In genomic region chr17:26933885-26934827, GRCm38 (mm10) we compare ENCODE assay signal across 9 mouse cellular contexts. TPM values are rescaled to one million over a fixed set of nuclear protein-coding genes. Genes with fewer than 3 reads are reported as not detected.
DNase-seq lines count a peak whose midpoint lies in the region; ATAC-seq lines count a peak whose summit lies in the region.
"Had no signal": no experiment of that assay in that cellular context is flagged by ENCODE, and none has a peak within 500 bp of the region (broad histone marks: within the 10 kb centered on the region; RNA-seq: fewer than 3 reads in every experiment).

No protein-coding gene starts in this region.

- 78% methylated on average over 16 of the region's 16 CpGs for WGBS in heart, embryonic 14.5 days
- 85% methylated on average over 16 of the region's 16 CpGs for WGBS in hindbrain, embryonic 10.5 days
- WGBS in macrophage (ENCODE audit: missing documents) = 81% methylated on average over 15 of the region's 16 CpGs

- intact Hi-C loops in heart, postnatal 10 days (cut with DNase I) = loop anchor here (5.0 kb wide), 1 partner anchor 93 kb away; the partner anchor contains the start of gene Bak1

- H3K27ac ChIP-seq in heart, embryonic 14.5 days (replicated peaks in 1 of 2; ENCODE audit: control insufficient read depth in 1 of 2, insufficient read depth in 1 of 2, low read depth in 2 of 2, low read length in 2 of 2) = no peak overlapping the region
- H3K27ac ChIP-seq in brown adipose tissue, adult 24 weeks (replicated peaks; ENCODE audit: low read depth, low read length) = 0 out of 2 replicates have a peak overlapping the region, but pooled peaks have one; percentile 81
- H3K27ac ChIP-seq in hindbrain, embryonic 10.5 days = 0 out of 2 replicates have a peak overlapping the region, but pooled peaks have one; percentile 90
- H3K27ac ChIP-seq in macrophage = no peak overlapping the region

- no peak for ATAC-seq in heart, embryonic 14.5 days (ENCODE audit: insufficient number of reproducible peaks, insufficient read depth, low FRiP score, low read depth)

- peaks cover 35% of the 10 kb centered on the region for H3K79me2 ChIP-seq in macrophage (ENCODE audit: inconsistent target)

- H3K9me3 ChIP-seq in heart, embryonic 14.5 days (ENCODE audit: control insufficient read depth, low read length) = no peaks in the 10 kb centered on the region
- no peaks in the 10 kb centered on the region for H3K9me3 ChIP-seq in hindbrain, embryonic 10.5 days

- H3K9ac ChIP-seq in heart, embryonic 14.5 days (ENCODE audit: low read length) = peak overlapping the region; percentile 83

- no peaks in the 10 kb centered on the region for H3K27me3 ChIP-seq in heart, embryonic 14.5 days (ENCODE audit: control insufficient read depth, insufficient read depth, low read length)
- H3K27me3 ChIP-seq in hindbrain, embryonic 10.5 days (ENCODE audit: insufficient read depth, poor library complexity, severe bottlenecking) = no peaks in the 10 kb centered on the region

- peaks cover 58% of the 10 kb centered on the region for H3K36me3 ChIP-seq in heart, embryonic 14.5 days (ENCODE audit: control insufficient read depth, insufficient read depth, low read length)
- peaks cover 65% of the 10 kb centered on the region for H3K36me3 ChIP-seq in hindbrain, embryonic 10.5 days
- H3K36me3 ChIP-seq in macrophage (ENCODE audit: inconsistent target) = peaks cover 8% of the 10 kb centered on the region; the same call in 1 of the 2 replicates

- DNase-seq in heart, postnatal 10 days = no peak
- no peak for DNase-seq in hindbrain, embryonic 10.5 days (ENCODE audit: low spot score)
- DNase-seq in spleen, postnatal 14 days (ENCODE audit: low spot score in 2 of 2) = no peak
- no peak for DNase-seq in urinary bladder, postnatal 25 days (ENCODE audit: low spot score)
- no peak for DNase-seq in urinary bladder, adult 18-20 months (ENCODE audit: low spot score in 2 of 2)
- DNase-seq: thymus, postnatal 14 days had no signal

- peaks cover 8 to 20% of the 10 kb centered on the region in 2 experiments; a peak in 3 of 4 replicates for H3K4me1 ChIP-seq in heart, embryonic 14.5 days (ENCODE audit: control insufficient read depth in 2 of 2, insufficient read depth in 2 of 2, low read length in 2 of 2)
- H3K4me1 ChIP-seq in brown adipose tissue, adult 24 weeks (ENCODE audit: control insufficient read depth, insufficient read depth, insufficient read length, low read length) = peaks cover 2% of the 10 kb centered on the region; the same call in 1 of the 2 replicates
- H3K4me1 ChIP-seq in hindbrain, embryonic 10.5 days (replicated peaks) = peaks cover 46% of the 10 kb centered on the region

- peak overlapping the region; percentile 86 for H3K4me2 ChIP-seq in heart, embryonic 14.5 days (ENCODE audit: low read length)

- H3K4me3 ChIP-seq in heart, embryonic 14.5 days (ENCODE audit: control insufficient read depth in 1 of 2, insufficient read depth in 1 of 2, low read depth in 1 of 2, low read length in 2 of 2) = peak overlapping the region; percentile 57; a peak in 3 of 4 replicates
- H3K4me3 ChIP-seq in brown adipose tissue, adult 24 weeks (ENCODE audit: insufficient read depth, low read depth, low read length) = peak overlapping the region; percentile 98
- H3K4me3 ChIP-seq in hindbrain, embryonic 10.5 days = peak overlapping the region; percentile 71
- peak overlapping the region; percentile 62 for H3K4me3 ChIP-seq in macrophage (ENCODE audit: inconsistent target)

RNA-seq across cellular contexts. Expression of gene Phf1, which starts 1.3 kb away (rescaled TPM):
- 5.2 and 8.0 TPM in 2 replicates for polyA plus RNA-seq in heart, embryonic 14.5 days (2014; fragmentation: Nextera tagmentation; extraction: Ambion mirVana)
- 10 to 100 TPM; 10.1 to 12.4 TPM for total RNA-seq in heart, postnatal 10 days (2021)
- polyA plus RNA-seq in brown adipose tissue, adult 24 weeks (2012; ENCODE audit: insufficient read depth, insufficient read length, missing spikeins) = 13.1 and 15.7 TPM in 2 replicates
- 4.5 and 8.2 TPM in 2 replicates for polyA plus RNA-seq in hindbrain, embryonic 10.5 days (2016; fragmentation: Nextera tagmentation; extraction: Ambion mirVana)
- total RNA-seq in macrophage (2018; cell fraction: chromatin; rRNA removed) = 10 to 100 TPM; 24.9 to 99.8 (median 44.7) TPM
- total RNA-seq in macrophage (2018; cell fraction: cytosol; rRNA removed) = 10 to 100 TPM in 10 of 26 experiments, 1 to 10 TPM in 16; 6.5 to 12.8 (median 9.1) TPM
- total RNA-seq in macrophage (2018; cell fraction: nucleus; rRNA removed) = 10 to 100 TPM; 13.6 to 53.0 (median 27.4) TPM
- polyA plus RNA-seq in macrophage (2018) = 5.3 to 13.1 TPM (median 7.6 TPM) in 3 replicates

RNA-seq across cellular contexts. Expression of gene Cuta, which starts 5.2 kb away (rescaled TPM):
- 156 and 173 TPM in 2 replicates for polyA plus RNA-seq in heart, embryonic 14.5 days (2014; fragmentation: Nextera tagmentation; extraction: Ambion mirVana)
- total RNA-seq in heart, postnatal 10 days (2021) = 100 to 1,000 TPM; 102 to 105 TPM
- 142 and 151 TPM in 2 replicates for polyA plus RNA-seq in brown adipose tissue, adult 24 weeks (2012; ENCODE audit: insufficient read depth, insufficient read length, missing spikeins)
- 186 and 189 TPM in 2 replicates for polyA plus RNA-seq in hindbrain, embryonic 10.5 days (2016; fragmentation: Nextera tagmentation; extraction: Ambion mirVana)
- 10 to 100 TPM in 16 of 26 experiments, 1 to 10 TPM in 10; 4.2 to 40.7 (median 14.2) TPM for total RNA-seq in macrophage (2018; cell fraction: chromatin; rRNA removed)
- 100 to 1,000 TPM in 9 of 26 experiments, 10 to 100 TPM in 17; 80.8 to 134 (median 92.3) TPM for total RNA-seq in macrophage (2018; cell fraction: cytosol; rRNA removed)
- 10 to 100 TPM; 14.2 to 93.0 (median 41.5) TPM for total RNA-seq in macrophage (2018; cell fraction: nucleus; rRNA removed)
- 40.7 to 118 TPM (median 91.4 TPM) in 3 replicates for polyA plus RNA-seq in macrophage (2018)

RNA-seq across cellular contexts. Expression of gene Syngap1, which starts 6.9 kb away (rescaled TPM):
- polyA plus RNA-seq in heart, embryonic 14.5 days (2014; fragmentation: Nextera tagmentation; extraction: Ambion mirVana) = 1.5 TPM in 2 replicates
- 10 to 100 TPM in 1 of 2 experiments, 1 to 10 TPM in 1; 9.3 to 10.8 TPM for total RNA-seq in heart, postnatal 10 days (2021)
- 1.1 and 1.6 TPM in 2 replicates for polyA plus RNA-seq in brown adipose tissue, adult 24 weeks (2012; ENCODE audit: insufficient read depth, insufficient read length, missing spikeins)
- 2.0 TPM in 2 replicates for polyA plus RNA-seq in hindbrain, embryonic 10.5 days (2016; fragmentation: Nextera tagmentation; extraction: Ambion mirVana)
- 1 to 10 TPM; 1.8 to 8.5 (median 5.6) TPM for total RNA-seq in macrophage (2018; cell fraction: chromatin; rRNA removed)
- total RNA-seq in macrophage (2018; cell fraction: cytosol; rRNA removed) = 1 to 10 TPM in 5 of 26 experiments, under 1 TPM in 21; 0.39 to 1.7 (median 0.73) TPM
- 1 to 10 TPM in 25 of 26 experiments, under 1 TPM in 1; 0.58 to 6.1 (median 3.0) TPM for total RNA-seq in macrophage (2018; cell fraction: nucleus; rRNA removed)
- 0.32 to 1.8 TPM (median 0.85 TPM) in 3 replicates for polyA plus RNA-seq in macrophage (2018)

RNA-seq across cellular contexts. Expression of gene Kifc5b, which starts 17.3 kb away (rescaled TPM):
- 4.2 and 5.0 TPM in 2 replicates for polyA plus RNA-seq in heart, embryonic 14.5 days (2014; fragmentation: Nextera tagmentation; extraction: Ambion mirVana)
- total RNA-seq in heart, postnatal 10 days (2021) = 1 to 10 TPM; 3.9 to 4.1 TPM
- polyA plus RNA-seq in brown adipose tissue, adult 24 weeks (2012; ENCODE audit: insufficient read depth, insufficient read length, missing spikeins) = not detected in 2 replicates
- polyA plus RNA-seq in hindbrain, embryonic 10.5 days (2016; fragmentation: Nextera tagmentation; extraction: Ambion mirVana) = 9.2 and 12.0 TPM in 2 replicates
- total RNA-seq in macrophage (2018; cell fraction: chromatin; rRNA removed) = 10 to 100 TPM in 5 of 26 experiments, 1 to 10 TPM in 19, under 1 TPM in 2; 0.55 to 24.8 (median 4.0) TPM
- 1 to 10 TPM in 10 of 26 experiments, under 1 TPM in 16; 0.10 to 1.6 (median 0.82) TPM for total RNA-seq in macrophage (2018; cell fraction: cytosol; rRNA removed)
- 10 to 100 TPM in 1 of 26 experiments, 1 to 10 TPM in 18, under 1 TPM in 7; 0.63 to 12.7 (median 2.0) TPM for total RNA-seq in macrophage (2018; cell fraction: nucleus; rRNA removed)
- 0.69 to 1.8 TPM (median 0.74 TPM) in 3 replicates for polyA plus RNA-seq in macrophage (2018)

RNA-seq across cellular contexts. Expression of gene Zbtb9, which starts 38.8 kb away (rescaled TPM):
- 6.8 TPM in 2 replicates for polyA plus RNA-seq in heart, embryonic 14.5 days (2014; fragmentation: Nextera tagmentation; extraction: Ambion mirVana)
- total RNA-seq in heart, postnatal 10 days (2021) = 1 to 10 TPM; 2.7 to 4.9 TPM
- 2.4 and 3.0 TPM in 2 replicates for polyA plus RNA-seq in brown adipose tissue, adult 24 weeks (2012; ENCODE audit: insufficient read depth, insufficient read length, missing spikeins)
- 16.5 and 19.9 TPM in 2 replicates for polyA plus RNA-seq in hindbrain, embryonic 10.5 days (2016; fragmentation: Nextera tagmentation; extraction: Ambion mirVana)
- total RNA-seq in macrophage (2018; cell fraction: chromatin; rRNA removed) = 10 to 100 TPM in 12 of 26 experiments, 1 to 10 TPM in 14; 1.9 to 23.0 (median 8.2) TPM
- total RNA-seq in macrophage (2018; cell fraction: cytosol; rRNA removed) = 10 to 100 TPM in 15 of 26 experiments, 1 to 10 TPM in 11; 5.7 to 13.3 (median 10.6) TPM
- total RNA-seq in macrophage (2018; cell fraction: nucleus; rRNA removed) = 10 to 100 TPM in 11 of 26 experiments, 1 to 10 TPM in 15; 3.9 to 27.3 (median 8.4) TPM
- 9.0 to 9.9 TPM (median 9.3 TPM) in 3 replicates for polyA plus RNA-seq in macrophage (2018)

Comparison
In these comparisons a context has a peak if more than half of its experiments do, and no peak if none do; other contexts are left out.
1. H3K27ac ChIP-seq: peak in brown adipose tissue, adult 24 weeks (single experiment) and hindbrain, embryonic 10.5 days (single experiment); none in heart, embryonic 14.5 days (0 of 2) and macrophage (single experiment).
2. Peak in every context shown above with its lines, with median percentiles within 50 percentile points of each other: H3K4me3 ChIP-seq.